Mouse (Mus musculus): ENCODE data around the gene Dmgdh.
A peak's percentile ranks its signal among the peaks of the same experiment; 100 is the strongest.

Gene Dmgdh

GRCm38 (mm10) chr13:93773704-93774315 lies 99.6 kb downstream of the Dmgdh start:
- no peak for DNase-seq

- DNase-seq, result no peak
Observed at GRCm38 (mm10) chr13:93782823-93783222, 108.6 kb downstream of the Dmgdh start.

GRCm38 (mm10) chr13:93785329-93785728 lies 111.1 kb downstream of the Dmgdh start:
- peak; percentile 57 for DNase-seq

GRCm38 (mm10) chr13:93786051-93786450 lies 111.8 kb downstream of the Dmgdh start:
- DNase-seq, result no peak

GRCm38 (mm10) chr13:93787647-93788046 lies 113.4 kb downstream of the Dmgdh start:
- DNase-seq, result no peak

GRCm38 (mm10) chr13:93792945-93793642 lies 118.9 kb downstream of the Dmgdh start:
- DNase-seq, result peak; percentile 15

DNA sequence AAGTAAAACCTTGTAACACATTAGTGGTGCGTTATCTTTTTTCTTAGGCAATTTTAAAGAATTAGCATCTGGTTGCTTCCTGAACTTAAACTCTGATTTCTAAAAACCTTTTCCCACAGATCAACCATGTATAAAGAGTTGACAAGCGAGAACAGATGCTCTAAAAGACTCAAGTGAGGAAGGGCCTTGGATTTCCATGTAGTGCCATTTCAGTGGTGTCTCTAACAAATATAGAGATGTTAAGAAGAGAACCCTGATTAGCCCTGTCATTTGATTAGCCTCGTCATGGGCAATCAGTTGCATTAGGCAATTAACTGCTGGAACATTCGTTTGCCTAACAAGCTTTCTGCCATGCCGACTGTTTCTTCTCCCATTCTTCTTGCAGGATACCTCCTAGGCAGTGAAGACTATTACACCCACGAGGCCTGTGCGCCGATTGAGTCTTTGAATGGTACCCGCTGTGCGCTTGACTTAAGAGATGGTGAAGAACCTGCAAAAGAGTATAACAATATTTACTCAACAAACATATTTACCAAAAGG lies 119.5 kb downstream of the Dmgdh start:
- no peak for DNase-seq

GRCm38 (mm10) chr13:93797011-93797600 lies 122.9 kb downstream of the Dmgdh start:
- DNase-seq, result no peak
